Mouse (Mus musculus): ENCODE results near the gene Heatr5b. TPM values are rescaled to one million over a fixed set of nuclear protein-coding genes. Genes with fewer than 3 reads are reported as not detected.

Gene Heatr5b
- polyA plus RNA-seq, 1 experiment from 2014 or later, result 20.5 TPM

GRCm38 (mm10) chr17:78778765-78779164 is 56.4 kb downstream of the Heatr5b start:
- H3K27me3 ChIP-seq (ENCODE audit: control insufficient read depth, insufficient read depth, low read depth, low read length), result no peaks in the 10 kb centered on the region
- H3K9me3 ChIP-seq (replicated peaks; ENCODE audit: control insufficient read depth, low read length, poor library complexity, severe bottlenecking), result no peaks in the 10 kb centered on the region
- H3K4me2 ChIP-seq (ENCODE audit: low read length), result no peak overlapping the region
- no peak overlapping the region for H3K27ac ChIP-seq (ENCODE audit: low read length)
- H3K4me1 ChIP-seq (ENCODE audit: control insufficient read depth, insufficient read depth, low read length), result no peaks in the 10 kb centered on the region
- no peak overlapping the region for H3K4me3 ChIP-seq (ENCODE audit: low read depth, low read length)
- peaks cover 10% of the 10 kb centered on the region for H3K36me3 ChIP-seq (ENCODE audit: control insufficient read depth, insufficient read depth, low read length)
- H3K9ac ChIP-seq (ENCODE audit: low read depth, low read length), result no peak overlapping the region
- 97% methylated on average over 1 of the region's 1 CpGs for WGBS
- ATAC-seq, result no peak

- H3K27me3 ChIP-seq (ENCODE audit: control insufficient read depth, insufficient read depth, low read depth, low read length), result no peaks in the 10 kb centered on the region
- H3K4me3 ChIP-seq (ENCODE audit: low read depth, low read length), result no peak overlapping the region
- 94% methylated on average over 2 of the region's 2 CpGs for WGBS
- no peak overlapping the region for H3K4me2 ChIP-seq (ENCODE audit: low read length)
- peaks cover 17% of the 10 kb centered on the region for H3K36me3 ChIP-seq (ENCODE audit: control insufficient read depth, insufficient read depth, low read length)
- no peak overlapping the region for H3K27ac ChIP-seq (ENCODE audit: low read length)
- H3K4me1 ChIP-seq (ENCODE audit: control insufficient read depth, insufficient read depth, low read length), result no peaks in the 10 kb centered on the region
- no peak for ATAC-seq
- H3K9me3 ChIP-seq (replicated peaks; ENCODE audit: control insufficient read depth, low read length, poor library complexity, severe bottlenecking), result no peaks in the 10 kb centered on the region
- H3K9ac ChIP-seq (ENCODE audit: low read depth, low read length), result no peak overlapping the region
Observed at GRCm38 (mm10) chr17:78772317-78772716, 62.8 kb downstream of the Heatr5b start.

GRCm38 (mm10) chr17:78770932-78771331 is 64.2 kb downstream of the Heatr5b start:
- no peak overlapping the region for H3K4me2 ChIP-seq (ENCODE audit: low read length)
- H3K36me3 ChIP-seq (ENCODE audit: control insufficient read depth, insufficient read depth, low read length), result peaks cover 22% of the 10 kb centered on the region
- WGBS, result 83% methylated on average over 7 of the region's 7 CpGs
- no peaks in the 10 kb centered on the region for H3K27me3 ChIP-seq (ENCODE audit: control insufficient read depth, insufficient read depth, low read depth, low read length)
- ATAC-seq, result no peak
- H3K9ac ChIP-seq (ENCODE audit: low read depth, low read length), result no peak overlapping the region
- H3K27ac ChIP-seq (ENCODE audit: low read length), result no peak overlapping the region
- no peaks in the 10 kb centered on the region for H3K4me1 ChIP-seq (ENCODE audit: control insufficient read depth, insufficient read depth, low read length)
- no peak overlapping the region for H3K4me3 ChIP-seq (ENCODE audit: low read depth, low read length)
- no peaks in the 10 kb centered on the region for H3K9me3 ChIP-seq (replicated peaks; ENCODE audit: control insufficient read depth, low read length, poor library complexity, severe bottlenecking)

GRCm38 (mm10) chr17:78769341-78769740 is 65.8 kb downstream of the Heatr5b start:
- no peak overlapping the region for H3K4me3 ChIP-seq (ENCODE audit: low read depth, low read length)
- H3K36me3 ChIP-seq (ENCODE audit: control insufficient read depth, insufficient read depth, low read length), result peaks cover 29% of the 10 kb centered on the region
- no peak overlapping the region for H3K27ac ChIP-seq (ENCODE audit: low read length)
- no peak for ATAC-seq
- WGBS, result 82% methylated on average over 3 of the region's 3 CpGs
- H3K4me1 ChIP-seq (ENCODE audit: control insufficient read depth, insufficient read depth, low read length), result no peaks in the 10 kb centered on the region
- no peak overlapping the region for H3K4me2 ChIP-seq (ENCODE audit: low read length)
- no peaks in the 10 kb centered on the region for H3K9me3 ChIP-seq (replicated peaks; ENCODE audit: control insufficient read depth, low read length, poor library complexity, severe bottlenecking)
- no peaks in the 10 kb centered on the region for H3K27me3 ChIP-seq (ENCODE audit: control insufficient read depth, insufficient read depth, low read depth, low read length)
- H3K9ac ChIP-seq (ENCODE audit: low read depth, low read length), result no peak overlapping the region

- H3K27ac ChIP-seq (ENCODE audit: low read length), result no peak overlapping the region
- H3K4me1 ChIP-seq (ENCODE audit: control insufficient read depth, insufficient read depth, low read length), result no peaks in the 10 kb centered on the region
- H3K36me3 ChIP-seq (ENCODE audit: control insufficient read depth, insufficient read depth, low read length), result peaks cover 33% of the 10 kb centered on the region
- H3K9ac ChIP-seq (ENCODE audit: low read depth, low read length), result no peak overlapping the region
- no peak overlapping the region for H3K4me3 ChIP-seq (ENCODE audit: low read depth, low read length)
- WGBS, result 88% methylated on average over 2 of the region's 2 CpGs
- no peak overlapping the region for H3K4me2 ChIP-seq (ENCODE audit: low read length)
- no peaks in the 10 kb centered on the region for H3K9me3 ChIP-seq (replicated peaks; ENCODE audit: control insufficient read depth, low read length, poor library complexity, severe bottlenecking)
- no peak for ATAC-seq
- no peaks in the 10 kb centered on the region for H3K27me3 ChIP-seq (ENCODE audit: control insufficient read depth, insufficient read depth, low read depth, low read length)
Observed at GRCm38 (mm10) chr17:78768937-78769336, 66.2 kb downstream of the Heatr5b start.

- Histone ChIP-seq H3K4me1 (ENCODE audit: control insufficient read depth, insufficient read depth, low read length) (no peaks in the 10 kb centered on the region), H3K9ac (ENCODE audit: low read depth, low read length) (no peak overlapping the region), H3K27ac (ENCODE audit: low read length) (no peak overlapping the region), H3K9me3 (replicated peaks; ENCODE audit: control insufficient read depth, low read length, poor library complexity, severe bottlenecking) (no peaks in the 10 kb centered on the region), H3K4me2 (ENCODE audit: low read length) (no peak overlapping the region), H3K4me3 (ENCODE audit: low read depth, low read length) (no peak overlapping the region), H3K27me3 (ENCODE audit: control insufficient read depth, insufficient read depth, low read depth, low read length) (no peaks in the 10 kb centered on the region), H3K36me3 (ENCODE audit: control insufficient read depth, insufficient read depth, low read length) (peaks cover 33% of the 10 kb centered on the region)
- 82% methylated on average over 8 of the region's 8 CpGs for WGBS
- ATAC-seq, result no peak
Observed at GRCm38 (mm10) chr17:78767546-78767945, 67.6 kb downstream of the Heatr5b start.

- Histone ChIP-seq H3K27ac (ENCODE audit: low read length) (no peak overlapping the region), H3K4me1 (ENCODE audit: control insufficient read depth, insufficient read depth, low read length) (no peaks in the 10 kb centered on the region), H3K9ac (ENCODE audit: low read depth, low read length) (no peak overlapping the region), H3K27me3 (ENCODE audit: control insufficient read depth, insufficient read depth, low read depth, low read length) (no peaks in the 10 kb centered on the region), H3K4me2 (ENCODE audit: low read length) (no peak overlapping the region), H3K4me3 (ENCODE audit: low read depth, low read length) (no peak overlapping the region), H3K9me3 (replicated peaks; ENCODE audit: control insufficient read depth, low read length, poor library complexity, severe bottlenecking) (no peaks in the 10 kb centered on the region), H3K36me3 (ENCODE audit: control insufficient read depth, insufficient read depth, low read length) (peaks cover 33% of the 10 kb centered on the region)
- 84% methylated on average over 7 of the region's 7 CpGs for WGBS
- ATAC-seq, result no peak
Observed at GRCm38 (mm10) chr17:78766084-78766483, 69.1 kb downstream of the Heatr5b start.

- no peak overlapping the region for H3K27ac ChIP-seq (ENCODE audit: low read length)
- no peaks in the 10 kb centered on the region for H3K9me3 ChIP-seq (replicated peaks; ENCODE audit: control insufficient read depth, low read length, poor library complexity, severe bottlenecking)
- no peak overlapping the region for H3K4me3 ChIP-seq (ENCODE audit: low read depth, low read length)
- H3K36me3 ChIP-seq (ENCODE audit: control insufficient read depth, insufficient read depth, low read length), result peaks cover 35% of the 10 kb centered on the region
- no peak overlapping the region for H3K9ac ChIP-seq (ENCODE audit: low read depth, low read length)
- no peaks in the 10 kb centered on the region for H3K4me1 ChIP-seq (ENCODE audit: control insufficient read depth, insufficient read depth, low read length)
- H3K27me3 ChIP-seq (ENCODE audit: control insufficient read depth, insufficient read depth, low read depth, low read length), result no peaks in the 10 kb centered on the region
- ATAC-seq, result no peak
- no peak overlapping the region for H3K4me2 ChIP-seq (ENCODE audit: low read length)
- 94% methylated on average over 5 of the region's 5 CpGs for WGBS
Observed at GRCm38 (mm10) chr17:78763272-78763671, 71.9 kb downstream of the Heatr5b start.

- ATAC-seq, result no peak
Observed at GRCm38 (mm10) chr17:78752938-78753655, 82.1 kb downstream of the Heatr5b start.

More at GRCm38 (mm10) chr17:78752938-78753655, 82.1 kb downstream of the Heatr5b start:
- 55% methylated on average over 17 of the region's 17 CpGs for WGBS
- Histone ChIP-seq H3K4me1 (ENCODE audit: control insufficient read depth, insufficient read depth, low read length) (no peaks in the 10 kb centered on the region), H3K9me3 (replicated peaks; ENCODE audit: control insufficient read depth, low read length, poor library complexity, severe bottlenecking) (no peaks in the 10 kb centered on the region), H3K9ac (ENCODE audit: low read depth, low read length) (no peak overlapping the region), H3K27me3 (ENCODE audit: control insufficient read depth, insufficient read depth, low read depth, low read length) (no peaks in the 10 kb centered on the region), H3K4me3 (ENCODE audit: low read depth, low read length) (no peak overlapping the region), H3K27ac (ENCODE audit: low read length) (no peak overlapping the region), H3K36me3 (ENCODE audit: control insufficient read depth, insufficient read depth, low read length) (peaks cover 13% of the 10 kb centered on the region), H3K4me2 (ENCODE audit: low read length) (no peak overlapping the region)

Data from midbrain, embryonic 16.5 days (tissue).